Mouse (Mus musculus): ENCODE data around the gene Dpysl5.

Dpysl5 gene

GRCm38 (mm10) chr5:30824124-30824988, 113.0 kb downstream of the Dpysl5 start:
- no peak for DNase-seq (ENCODE audit: low spot score)

GRCm38 (mm10) chr5:30825166-30825565, 113.8 kb downstream of the Dpysl5 start:
- DNase-seq (ENCODE audit: low spot score): no peak

- no peak for DNase-seq (ENCODE audit: low spot score)
These were observed 114.5 kb downstream of the Dpysl5 start for GRCm38 (mm10) chr5:30825821-30826220.

- no peak for DNase-seq (ENCODE audit: low spot score)
These were observed 122.1 kb downstream of the Dpysl5 start for GRCm38 (mm10) chr5:30833416-30833815.

GRCm38 (mm10) chr5:30839731-30840130, 128.4 kb downstream of the Dpysl5 start:
- DNase-seq (ENCODE audit: low spot score): no peak

- no peak for DNase-seq (ENCODE audit: low spot score)
These were observed 130.5 kb downstream of the Dpysl5 start for GRCm38 (mm10) chr5:30841896-30842295.

Data from urinary bladder, postnatal 10 days (tissue).